Mouse (Mus musculus) heart, embryonic 15.5 days (tissue): ENCODE results near the gene Trappc3. TPM values are rescaled to one million over a fixed set of nuclear protein-coding genes. Genes with fewer than 3 reads are reported as not detected.

ENCODE experiments used
- ATAC-seq: fragments of 200-750 bp; cut with Nextera tagmentation; replicated peaks from 2 replicates; pipeline ENCODE4 v1.8.0; 2017; ENCODE audit warnings: low read depth, moderate TSS enrichment; ENCODE audit not compliant: insufficient number of reproducible peaks, insufficient read depth, low FRiP score
- H3K27ac ChIP-seq: fragments of 300-500 bp; sonication (generic); 2 replicates; pipeline ENCODE4 v1.5.1; 2015; ENCODE audit warnings: mild to moderate bottlenecking, inconsistent platforms
- H3K27me3 ChIP-seq: fragments of 300-500 bp; sonication (generic); 2 replicates; pipeline ENCODE4 v1.6.1; 2015; ENCODE audit warnings: inconsistent platforms
- H3K36me3 ChIP-seq: fragments of 300-500 bp; sonication (generic); 2 replicates; pipeline ENCODE4 v1.6.1; 2015; ENCODE audit warnings: mild to moderate bottlenecking, inconsistent platforms
- H3K4me1 ChIP-seq: fragments of 300-500 bp; sonication (generic); replicated peaks from 2 replicates; pipeline ENCODE4 v1.6.1; 2015; ENCODE audit warnings: inconsistent platforms
- H3K4me2 ChIP-seq: fragments of 300-500 bp; sonication (generic); 2 replicates; pipeline ENCODE4 v1.6.1; 2015; ENCODE audit warnings: inconsistent platforms, mild to moderate bottlenecking, moderate library complexity
- H3K4me3 ChIP-seq: fragments of 300-500 bp; sonication (generic); 2 replicates; pipeline ENCODE4 v1.5.1; 2015; ENCODE audit warnings: mild to moderate bottlenecking, inconsistent platforms
- H3K9ac ChIP-seq: fragments of 300-500 bp; sonication (generic); 2 replicates; pipeline ENCODE4 v1.6.1; 2015; ENCODE audit warnings: mild to moderate bottlenecking, inconsistent platforms
- H3K9me3 ChIP-seq: fragments of 300-500 bp; sonication (generic); replicated peaks from 2 replicates; pipeline ENCODE4 v1.6.1; 2016; ENCODE audit warnings: inconsistent platforms
- WGBS: fragments of 180-500 bp; shearing (Covaris S2); methylation state at CpG from one replicate; pipeline ENCODE4 v1.1.7; 2015; ENCODE audit warnings: mixed read lengths; 5-methylcytosine and 5-hydroxymethylcytosine counted together
- polyA plus RNA-seq: library from polyadenylated mRNA; unstranded; fragments of >200 nt; fragmentation: Nextera tagmentation; extraction: Ambion mirVana; gene quantifications from 2 replicates; pipeline ENCODE4 v1.2.1, GENCODE M21; 2015

Gene Trappc3
- polyA plus RNA-seq, 1 experiment from 2014 or later: 73.1 TPM

- Histone ChIP-seq H3K9me3 (no peaks in the 10 kb centered on the region), H3K4me3 (no peak overlapping the region), H3K4me2 (peak overlapping the region; percentile 44), H3K9ac (peak overlapping the region; percentile 22; the same call in 1 of the 2 replicates), H3K27ac (peak overlapping the region; percentile 74), H3K4me1 (peaks cover 80% of the 10 kb centered on the region), H3K27me3 (no peaks in the 10 kb centered on the region), H3K36me3 (no peaks in the 10 kb centered on the region)
- no peak for ATAC-seq
- WGBS: 72% methylated on average over 17 of the region's 17 CpGs
Observed at GRCm38 (mm10) chr4:126252411-126253237, 9.5 kb upstream of the Trappc3 start.

- Histone ChIP-seq H3K4me3 (peak overlapping the region; percentile 97), H3K9ac (peak overlapping the region; percentile 98; the same call in 1 of the 2 replicates), H3K4me1 (peaks cover 77% of the 10 kb centered on the region), H3K4me2 (peak overlapping the region; percentile 90), H3K27me3 (no peaks in the 10 kb centered on the region), H3K36me3 (no peaks in the 10 kb centered on the region), H3K9me3 (no peaks in the 10 kb centered on the region), H3K27ac (peak overlapping the region; percentile 97)
- 66% methylated on average over 14 of the region's 14 CpGs for WGBS
- no peak for ATAC-seq
Observed at GRCm38 (mm10) chr4:126253637-126254272, 8.4 kb upstream of the Trappc3 start.

GRCm38 (mm10) chr4:126254315-126255112, 7.6 kb upstream of the Trappc3 start:
- H3K36me3 ChIP-seq: no peaks in the 10 kb centered on the region
- no peaks in the 10 kb centered on the region for H3K27me3 ChIP-seq
- peak overlapping the region; percentile 98 for H3K9ac ChIP-seq
- peak overlapping the region; percentile 90 for H3K4me2 ChIP-seq
- WGBS: 15% methylated on average over 9 of the region's 9 CpGs
- H3K9me3 ChIP-seq: no peaks in the 10 kb centered on the region
- peak overlapping the region; percentile 97 for H3K4me3 ChIP-seq
- H3K27ac ChIP-seq: peak overlapping the region; percentile 97
- ATAC-seq: no peak
- H3K4me1 ChIP-seq: peaks cover 80% of the 10 kb centered on the region

- Histone ChIP-seq H3K36me3 (no peaks in the 10 kb centered on the region), H3K4me1 (peaks cover 81% of the 10 kb centered on the region), H3K27me3 (no peaks in the 10 kb centered on the region), H3K9me3 (no peaks in the 10 kb centered on the region), H3K9ac (peak overlapping the region; percentile 98), H3K4me2 (peak overlapping the region; percentile 90), H3K27ac (peak overlapping the region; percentile 97), H3K4me3 (peak overlapping the region; percentile 97)
- 0 out of 2 replicates have a peak, but pooled peaks have one; percentile 3 for ATAC-seq
- under 1% methylated on average over 47 of the region's 50 CpGs for WGBS
Observed at GRCm38 (mm10) chr4:126255113-126256001, 6.8 kb upstream of the Trappc3 start.

- Histone ChIP-seq H3K4me3 (peak within 1 kb of the TSS; percentile 97), H3K9me3 (no peaks in the 10 kb centered on the region), H3K36me3 (no peaks in the 10 kb centered on the region), H3K9ac (peak within 1 kb of the TSS; percentile 98), H3K27me3 (no peaks in the 10 kb centered on the region), H3K27ac (peak within 1 kb of the TSS; percentile 97), H3K4me1 (peaks cover 81% of the 10 kb centered on the region), H3K4me2 (peak within 1 kb of the TSS; percentile 90)
- ATAC-seq: peak; percentile 82
- WGBS: under 1% methylated on average over 59 of the region's 59 CpGs
Observed at GRCm38 (mm10) chr4:126256131-126256791, 5.9 kb upstream of the Trappc3 start, which contains the start of gene Map7d1. Gene Map7d1, minus strand, starts transcription at chr4:126256343.

GRCm38 (mm10) chr4:126256967-126257881, 4.9 kb upstream of the Trappc3 start:
- Histone ChIP-seq H3K4me3 (peak overlapping the region; percentile 97), H3K27me3 (no peaks in the 10 kb centered on the region), H3K4me2 (peak overlapping the region; percentile 90), H3K27ac (peak overlapping the region; percentile 97), H3K4me1 (peaks cover 79% of the 10 kb centered on the region), H3K9ac (peak overlapping the region; percentile 98), H3K36me3 (no peaks in the 10 kb centered on the region), H3K9me3 (no peaks in the 10 kb centered on the region)
- ATAC-seq: no peak
- WGBS: 7% methylated on average over 26 of the region's 26 CpGs

GRCm38 (mm10) chr4:126259063-126259462, 3.1 kb upstream of the Trappc3 start:
- Histone ChIP-seq H3K9ac (no peak overlapping the region), H3K36me3 (no peaks in the 10 kb centered on the region), H3K27me3 (no peaks in the 10 kb centered on the region), H3K4me2 (peak overlapping the region; percentile 57), H3K4me1 (peaks cover 72% of the 10 kb centered on the region), H3K27ac (peak overlapping the region; percentile 89), H3K9me3 (no peaks in the 10 kb centered on the region), H3K4me3 (peak overlapping the region; percentile 18; the same call in 1 of the 2 replicates)
- 29% methylated on average over 3 of the region's 3 CpGs for WGBS
- ATAC-seq: no peak

- 4% methylated on average over 15 of the region's 15 CpGs for WGBS
- H3K4me3 ChIP-seq: peak overlapping the region; percentile 18
- no peaks in the 10 kb centered on the region for H3K36me3 ChIP-seq
- no peak; the same call in 1 of the 2 replicates for ATAC-seq
- peak overlapping the region; percentile 37 for H3K9ac ChIP-seq
- H3K4me2 ChIP-seq: peak overlapping the region; percentile 57
- no peaks in the 10 kb centered on the region for H3K9me3 ChIP-seq
- no peaks in the 10 kb centered on the region for H3K27me3 ChIP-seq
- peaks cover 66% of the 10 kb centered on the region for H3K4me1 ChIP-seq
- peak overlapping the region; percentile 89 for H3K27ac ChIP-seq
Observed at GRCm38 (mm10) chr4:126259523-126260160, 2.5 kb upstream of the Trappc3 start.
